Comparison of ENCODE assay signal across 14 mouse cellular contexts in genomic region chr13:109577454-109577853, GRCm38 (mm10).
DNase-seq lines count a peak whose midpoint lies in the region; ATAC-seq and TF ChIP-seq lines count a peak whose summit lies in the region.
"Had no signal": no experiment of that assay in that cellular context is flagged by ENCODE, and none has a peak within 500 bp of the region (broad histone marks: within the 10 kb centered on the region; RNA-seq: fewer than 3 reads in every experiment).

No protein-coding gene starts in this region.

- 0 out of 2 replicates have a peak overlapping the region, but pooled peaks have one; percentile 3 for H3K27ac ChIP-seq in hindbrain, embryonic 12.5 days
- no peak overlapping the region; the same call in 1 of the 2 replicates for H3K27ac ChIP-seq in hindbrain, embryonic 10.5 days
- H3K27ac ChIP-seq: liver, embryonic 12.5 days had no signal

- H3K4me3 ChIP-seq in hindbrain, embryonic 12.5 days: no peak overlapping the region
- H3K4me3 ChIP-seq in hindbrain, embryonic 10.5 days: no peak overlapping the region
- H3K4me3 ChIP-seq: liver, embryonic 12.5 days; megakaryocyte, embryonic 14.5 days had no signal

- no peak overlapping the region for H3K4me2 ChIP-seq in hindbrain, embryonic 12.5 days (replicated peaks)
- H3K4me2 ChIP-seq: heart, embryonic 11.5 days; liver, embryonic 12.5 days had no signal

- no peaks in the 10 kb centered on the region for H3K9me3 ChIP-seq in hindbrain, embryonic 12.5 days (replicated peaks)
- H3K9me3 ChIP-seq in hindbrain, embryonic 10.5 days: no peaks in the 10 kb centered on the region
- H3K9me3 ChIP-seq: liver, embryonic 12.5 days; megakaryocyte, embryonic 14.5 days had no signal

- WGBS in hindbrain, embryonic 12.5 days: 74% methylated on average over 5 of the region's 5 CpGs
- WGBS in hindbrain, embryonic 10.5 days: 87% methylated on average over 5 of the region's 5 CpGs

- no peaks in the 10 kb centered on the region for H3K27me3 ChIP-seq in hindbrain, embryonic 12.5 days
- H3K27me3 ChIP-seq in hindbrain, embryonic 10.5 days (ENCODE audit: insufficient read depth, poor library complexity, severe bottlenecking): no peaks in the 10 kb centered on the region
- H3K27me3 ChIP-seq: liver, embryonic 12.5 days; megakaryocyte, embryonic 14.5 days had no signal

- TF ChIP-seq POLR2A in brain, embryonic 14.5 days (IDR thresholded peaks at IDR 0.05; ENCODE audit: borderline replicate concordance, extremely low read depth, insufficient read depth, insufficient read length, poor library complexity, severe bottlenecking): no peak

- no peak for DNase-seq in hindbrain, embryonic 10.5 days (ENCODE audit: low spot score)
- peak; percentile 7 for DNase-seq in lung, postnatal 10 days
- no peak for DNase-seq in lung, postnatal 14 days
- DNase-seq in brain, embryonic 14.5 days (ENCODE audit: low read depth): peak; percentile 14
- peak; percentile 13 for DNase-seq in skeletal muscle tissue, adult 2 months (ENCODE audit: low read depth, low spot score)
- no peak for DNase-seq in frontal cortex, postnatal 14 days (ENCODE audit: low spot score in 2 of 2)
- DNase-seq in heart, adult 8-10 months (ENCODE audit: low spot score): no peak
- DNase-seq: cerebellum, adult 11 months; thymus, postnatal 36 days had no signal

- H3K4me1 ChIP-seq in hindbrain, embryonic 12.5 days: peaks cover 7% of the 10 kb centered on the region; the same call in 1 of the 2 replicates
- H3K4me1 ChIP-seq in hindbrain, embryonic 10.5 days (replicated peaks): 0 out of 2 replicates have a peak, but pooled peaks cover 11% of the 10 kb centered on the region
- H3K4me1 ChIP-seq: liver, embryonic 12.5 days; megakaryocyte, embryonic 14.5 days had no signal

- no peaks in the 10 kb centered on the region for H3K36me3 ChIP-seq in hindbrain, embryonic 12.5 days
- H3K36me3 ChIP-seq in hindbrain, embryonic 10.5 days: no peaks in the 10 kb centered on the region
- H3K36me3 ChIP-seq: liver, embryonic 12.5 days had no signal

- H3K9ac ChIP-seq in hindbrain, embryonic 12.5 days: no peak overlapping the region
- H3K9ac ChIP-seq: liver, embryonic 12.5 days had no signal

- no peak for TF ChIP-seq CTCF in brain, embryonic 14.5 days (IDR thresholded peaks at IDR 0.05; ENCODE audit: borderline replicate concordance, extremely low read depth, insufficient read depth, insufficient read length)

- no peak for ATAC-seq in hindbrain, embryonic 12.5 days (ENCODE audit: low FRiP score)
- ATAC-seq: inflammation-experienced regulatory T-cells, adult 6 months; liver, embryonic 12.5 days had no signal

Comparison
In these comparisons a context has a peak if more than half of its experiments do, and no peak if none do; other contexts are left out.
1. DNase-seq: peak in lung, postnatal 10 days (single experiment), brain, embryonic 14.5 days (single experiment) and skeletal muscle tissue, adult 2 months (single experiment); none in hindbrain, embryonic 10.5 days (single experiment), lung, postnatal 14 days (single experiment), frontal cortex, postnatal 14 days (0 of 2) and heart, adult 8-10 months (single experiment).